Comparison of ENCODE assay signal across 9 mouse cellular contexts in the genomic region with DNA sequence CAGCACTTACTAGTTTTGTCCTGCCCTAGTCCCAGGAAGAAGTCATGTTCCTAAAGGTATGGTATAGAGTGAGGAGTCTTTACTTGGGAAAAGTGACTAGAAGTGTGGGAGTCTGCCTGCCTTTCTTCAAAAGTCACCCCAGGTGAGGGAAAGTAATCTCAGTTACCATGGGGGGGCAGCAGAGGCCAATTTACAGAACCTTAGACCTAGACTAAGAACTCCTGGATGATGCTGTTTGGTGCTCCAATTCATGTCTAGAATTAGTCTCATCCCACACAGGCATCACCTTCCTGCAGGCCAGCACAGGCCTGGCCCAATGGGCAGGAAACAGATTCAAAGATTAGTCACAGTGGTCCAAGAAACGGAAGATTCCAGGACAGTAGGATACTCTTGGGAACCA. TPM values are rescaled to one million over a fixed set of nuclear protein-coding genes. Genes with fewer than 3 reads are reported as not detected.
DNase-seq lines count a peak whose midpoint lies in the region; ATAC-seq and TF ChIP-seq lines count a peak whose summit lies in the region.
"Had no signal": no experiment of that assay in that cellular context is flagged by ENCODE, and none has a peak within 500 bp of the region (broad histone marks: within the 10 kb centered on the region; RNA-seq: fewer than 3 reads in every experiment).

No protein-coding gene starts in this region.

- no peaks in the 10 kb centered on the region for H3K36me3 ChIP-seq in hindbrain, embryonic 16.5 days (ENCODE audit: control insufficient read depth, insufficient read depth, low read length)
- H3K36me3 ChIP-seq in stomach, postnatal 0 days (ENCODE audit: control insufficient read depth, insufficient read depth, low read length): no peaks in the 10 kb centered on the region
- H3K36me3 ChIP-seq: embryonic facial prominence, embryonic 15.5 days had no signal

- H3K4me2 ChIP-seq in hindbrain, embryonic 16.5 days (ENCODE audit: low read length): no peak overlapping the region
- no peak overlapping the region for H3K4me2 ChIP-seq in stomach, postnatal 0 days (replicated peaks; ENCODE audit: low read depth)
- H3K4me2 ChIP-seq: embryonic facial prominence, embryonic 15.5 days had no signal

- TF ChIP-seq EP300 in stomach, postnatal 0 days (optimal IDR thresholded peaks at IDR 0.05): no peak

- WGBS in hindbrain, embryonic 16.5 days: 31% methylated on average over 1 of the region's 1 CpGs
- 47% methylated on average over 1 of the region's 1 CpGs for WGBS in stomach, postnatal 0 days

- no peaks in the 10 kb centered on the region for H3K4me1 ChIP-seq in hindbrain, embryonic 16.5 days (ENCODE audit: control insufficient read depth, insufficient read depth, low read depth, low read length)
- no peaks in the 10 kb centered on the region for H3K4me1 ChIP-seq in stomach, postnatal 0 days (replicated peaks; ENCODE audit: control insufficient read depth, insufficient read depth)
- H3K4me1 ChIP-seq: embryonic facial prominence, embryonic 15.5 days had no signal

- no peaks in the 10 kb centered on the region for H3K9me3 ChIP-seq in hindbrain, embryonic 16.5 days (ENCODE audit: control insufficient read depth, low read length)
- H3K9me3 ChIP-seq in stomach, postnatal 0 days (ENCODE audit: control insufficient read depth, low read length): no peaks in the 10 kb centered on the region
- H3K9me3 ChIP-seq: embryonic facial prominence, embryonic 15.5 days had no signal

- H3K9ac ChIP-seq in hindbrain, embryonic 16.5 days (ENCODE audit: low read depth, low read length): no peak overlapping the region
- no peak overlapping the region for H3K9ac ChIP-seq in stomach, postnatal 0 days (ENCODE audit: low read length)
- H3K9ac ChIP-seq: embryonic facial prominence, embryonic 15.5 days had no signal

- peaks cover 2% of the 10 kb centered on the region; the same call in 1 of the 2 replicates for H3K27me3 ChIP-seq in hindbrain, embryonic 16.5 days (replicated peaks; ENCODE audit: control insufficient read depth, insufficient read depth, low read length)
- no peaks in the 10 kb centered on the region for H3K27me3 ChIP-seq in stomach, postnatal 0 days (ENCODE audit: control insufficient read depth, insufficient read depth, low read length)

- H3K4me3 ChIP-seq in hindbrain, embryonic 16.5 days (ENCODE audit: low read length): no peak overlapping the region
- H3K4me3 ChIP-seq in stomach, postnatal 0 days (ENCODE audit: low read depth, low read length): no peak overlapping the region
- H3K4me3 ChIP-seq: embryonic facial prominence, embryonic 15.5 days had no signal

- peak; percentile 62 for TF ChIP-seq CTCF in stomach, postnatal 0 days (IDR thresholded peaks at IDR 0.05; ENCODE audit: low read depth)

- peak; percentile 45 to 55 for DNase-seq in cerebellum, adult 18-20 months
- no peak for DNase-seq in cerebellum, adult 11-12 months
- peak; percentile 17 to 49 for DNase-seq in layer of hippocampus, postnatal 10 days (ENCODE audit: low spot score in 2 of 2)
- no peak for DNase-seq in layer of hippocampus, postnatal 36 days
- peak; percentile 5 for DNase-seq in ZHBTc4 (ENCODE audit: low read depth, low spot score)
- peak; percentile 25 for DNase-seq in stomach, postnatal 0 days (ENCODE audit: low spot score)
- DNase-seq in spleen, adult 12 weeks (ENCODE audit: low spot score): no peak

- peak; percentile 48; the same call in 1 of the 2 replicates for ATAC-seq in hindbrain, embryonic 16.5 days
- no peak for ATAC-seq in stomach, postnatal 0 days (ENCODE audit: low FRiP score, low TSS enrichment)

- no peak overlapping the region for H3K27ac ChIP-seq in hindbrain, embryonic 16.5 days (ENCODE audit: low read depth, low read length)
- H3K27ac ChIP-seq in stomach, postnatal 0 days (replicated peaks): no peak overlapping the region
- H3K27ac ChIP-seq: embryonic facial prominence, embryonic 15.5 days had no signal

RNA-seq across cellular contexts. Expression of a gene that starts 12.4 kb away (rescaled TPM):
- total RNA-seq in layer of hippocampus, postnatal 10 days (2021): 10 to 100 TPM; 21.7 to 23.1 TPM
- 10 to 100 TPM; 31.9 to 32.6 TPM for total RNA-seq in layer of hippocampus, postnatal 36 days (2021)
- polyA plus RNA-seq in hindbrain, embryonic 16.5 days (2015; fragmentation: Nextera tagmentation; extraction: Ambion mirVana): 1.9 and 2.0 TPM in 2 replicates
- 0.06 and 0.08 TPM in 2 replicates for polyA plus RNA-seq in stomach, postnatal 0 days (2015; fragmentation: Nextera tagmentation; extraction: Ambion mirVana)

Comparison
In these comparisons a context has a peak if more than half of its experiments do, and no peak if none do; other contexts are left out.
1. DNase-seq: peak in cerebellum, adult 18-20 months (2 of 2), layer of hippocampus, postnatal 10 days (2 of 2), ZHBTc4 (single experiment) and stomach, postnatal 0 days (single experiment); none in cerebellum, adult 11-12 months (single experiment), layer of hippocampus, postnatal 36 days (0 of 2) and spleen, adult 12 weeks (single experiment).